Mouse (Mus musculus): ENCODE results near the gene R3hdml.

DNA sequence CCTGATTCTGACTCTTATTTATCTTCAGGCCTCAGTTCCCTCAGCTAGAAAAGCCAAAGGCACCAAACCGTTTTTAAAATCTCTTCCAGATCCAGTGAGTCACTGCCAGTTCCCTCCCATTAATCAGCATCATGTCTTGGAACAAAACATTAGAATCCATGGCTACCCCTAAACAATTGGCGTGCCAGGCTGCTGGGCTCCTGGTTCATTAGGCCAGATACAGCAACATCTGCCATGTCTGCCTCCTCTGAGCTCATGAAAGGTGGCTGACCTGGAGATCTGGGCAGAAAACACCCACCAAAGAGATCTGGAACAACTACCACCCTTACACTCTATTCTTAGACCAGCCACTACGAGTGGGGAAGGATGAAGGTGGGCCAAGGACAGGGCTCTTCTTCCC lies 21.0 kb upstream of the R3hdml start:
- no peak for TF ChIP-seq POLR2A (IDR thresholded peaks at IDR 0.05; ENCODE audit: insufficient read length, low read depth)
- no peak for TF ChIP-seq CEBPB (IDR thresholded peaks at IDR 0.05; ENCODE audit: insufficient read depth, poor library complexity, severe bottlenecking)

All from myocyte (in vitro differentiated cells).